23 mouse cellular contexts compared by ENCODE assay signal in genomic region chr9:99158708-99159107, GRCm38 (mm10). TPM values are rescaled to one million over a fixed set of nuclear protein-coding genes. Genes with fewer than 3 reads are reported as not detected.
DNase-seq lines count a peak whose midpoint lies in the region; ATAC-seq and TF ChIP-seq lines count a peak whose summit lies in the region.
"Had no signal": no experiment of that assay in that cellular context is flagged by ENCODE, and none has a peak within 500 bp of the region (broad histone marks: within the 10 kb centered on the region; RNA-seq: fewer than 3 reads in every experiment).

No protein-coding gene starts in this region.

- H3K9me3 ChIP-seq in heart, embryonic 13.5 days = no peaks in the 10 kb centered on the region
- no peaks in the 10 kb centered on the region for H3K9me3 ChIP-seq in liver, embryonic 12.5 days (replicated peaks)
- no peaks in the 10 kb centered on the region for H3K9me3 ChIP-seq in liver, postnatal 0 days (ENCODE audit: low read length)
- H3K9me3 ChIP-seq in liver, embryonic 14.5 days (ENCODE audit: control insufficient read depth, low read length) = no peaks in the 10 kb centered on the region
- no peaks in the 10 kb centered on the region for H3K9me3 ChIP-seq in forebrain, embryonic 11.5 days (ENCODE audit: control insufficient read depth, low read length)
- H3K9me3 ChIP-seq: embryonic facial prominence, embryonic 15.5 days; forebrain, embryonic 10.5 days; forebrain, embryonic 15.5 days; hindbrain, embryonic 10.5 days; intestine, embryonic 15.5 days had no signal

- H3K4me1 ChIP-seq in heart, embryonic 13.5 days = peaks cover 18% of the 10 kb centered on the region
- H3K4me1 ChIP-seq in heart, adult 2 months (ENCODE audit: control insufficient read depth, insufficient read depth, low read length) = peaks cover 2% of the 10 kb centered on the region
- peaks cover 57% of the 10 kb centered on the region for H3K4me1 ChIP-seq in liver, embryonic 12.5 days
- H3K4me1 ChIP-seq in liver, postnatal 0 days (ENCODE audit: insufficient read depth) = peaks cover 16% of the 10 kb centered on the region
- H3K4me1 ChIP-seq in liver, embryonic 14.5 days (replicated peaks; ENCODE audit: control insufficient read depth in 2 of 2, insufficient read depth in 2 of 2, low read length in 1 of 2) = peaks cover 25 to 46% of the 10 kb centered on the region in 2 experiments
- peaks cover 5% of the 10 kb centered on the region; the same call in 1 of the 2 replicates for H3K4me1 ChIP-seq in forebrain, embryonic 11.5 days (replicated peaks; ENCODE audit: control insufficient read depth, insufficient read depth, low read length)
- H3K4me1 ChIP-seq: intestine, embryonic 15.5 days had no signal

- 68% methylated on average over 6 of the region's 6 CpGs for WGBS in heart, embryonic 13.5 days
- 66% methylated on average over 6 of the region's 6 CpGs for WGBS in heart, adult 2 months
- WGBS in liver, embryonic 12.5 days (ENCODE audit: insufficient replicate concordance) = 57% methylated on average over 6 of the region's 6 CpGs
- WGBS in liver, postnatal 0 days (ENCODE audit: insufficient replicate concordance) = 61% methylated on average over 6 of the region's 6 CpGs
- 46% methylated on average over 6 of the region's 6 CpGs for WGBS in liver, embryonic 14.5 days (ENCODE audit: insufficient replicate concordance)
- 92% methylated on average over 6 of the region's 6 CpGs for WGBS in forebrain, embryonic 11.5 days

- ATAC-seq in heart, embryonic 13.5 days (ENCODE audit: extremely low read depth, insufficient number of reproducible peaks, low FRiP score, low TSS enrichment) = no peak
- peak; percentile 67 for ATAC-seq in liver, embryonic 12.5 days
- ATAC-seq in liver, postnatal 0 days = no peak
- peak; percentile 43; the same call in 1 of the 2 replicates for ATAC-seq in liver, embryonic 14.5 days (ENCODE audit: insufficient read depth)
- 0 out of 2 replicates have a peak, but pooled peaks have one; percentile 56 for ATAC-seq in megakaryocyte-erythroid progenitor cell, adult 5-6 weeks (replicated peaks; ENCODE audit: low FRiP score, low TSS enrichment, poor library complexity, severe bottlenecking)
- ATAC-seq in forebrain, embryonic 11.5 days (replicated peaks; ENCODE audit: low FRiP score) = no peak
- ATAC-seq: forebrain, embryonic 15.5 days had no signal

- no peak for TF ChIP-seq CTCF in heart, adult 2 months (IDR thresholded peaks at IDR 0.05)
- no peak for TF ChIP-seq CTCF in liver, postnatal 0 days (IDR thresholded peaks at IDR 0.05; ENCODE audit: low read depth)
- TF ChIP-seq CTCF in liver, embryonic 14.5 days (IDR thresholded peaks at IDR 0.05; ENCODE audit: low read depth) = no peak

- no peak overlapping the region for H3K27ac ChIP-seq in heart, embryonic 13.5 days (replicated peaks)
- no peak overlapping the region for H3K27ac ChIP-seq in heart, adult 2 months
- H3K27ac ChIP-seq in liver, embryonic 12.5 days = 0 out of 2 replicates have a peak overlapping the region, but pooled peaks have one; percentile 42
- H3K27ac ChIP-seq in liver, postnatal 0 days (ENCODE audit: low read depth) = no peak overlapping the region
- no peak overlapping the region for H3K27ac ChIP-seq in liver, embryonic 14.5 days
- H3K27ac ChIP-seq in forebrain, embryonic 11.5 days (ENCODE audit: low read depth, low read length) = no peak overlapping the region
- H3K27ac ChIP-seq: embryonic facial prominence, embryonic 15.5 days; forebrain, embryonic 10.5 days; forebrain, embryonic 15.5 days; hindbrain, embryonic 10.5 days; hindbrain, embryonic 14.5 days; intestine, embryonic 15.5 days had no signal

- peaks cover 23% of the 10 kb centered on the region for H3K27me3 ChIP-seq in heart, embryonic 13.5 days (replicated peaks)
- no peaks in the 10 kb centered on the region for H3K27me3 ChIP-seq in heart, adult 2 months (ENCODE audit: control insufficient read depth, insufficient read depth, low read length)
- H3K27me3 ChIP-seq in liver, embryonic 12.5 days (replicated peaks) = no peaks in the 10 kb centered on the region
- no peaks in the 10 kb centered on the region for H3K27me3 ChIP-seq in liver, postnatal 0 days (ENCODE audit: insufficient read depth, low read length)
- no peaks in the 10 kb centered on the region for H3K27me3 ChIP-seq in liver, embryonic 14.5 days (ENCODE audit: control insufficient read depth, insufficient read depth, low read length)
- H3K27me3 ChIP-seq in forebrain, embryonic 11.5 days (ENCODE audit: control insufficient read depth, insufficient read depth, low read length) = no peaks in the 10 kb centered on the region
- H3K27me3 ChIP-seq: CH12.LX; embryonic facial prominence, embryonic 15.5 days; forebrain, embryonic 15.5 days; intestine, embryonic 15.5 days had no signal

- no peak for TF ChIP-seq EP300 in heart, adult 2 months (IDR thresholded peaks at IDR 0.05; ENCODE audit: insufficient read depth, low read depth, low read length)
- no peak for TF ChIP-seq EP300 in liver, postnatal 0 days (IDR thresholded peaks at IDR 0.05; ENCODE audit: low read depth)
- TF ChIP-seq EP300 in liver, embryonic 14.5 days (IDR thresholded peaks at IDR 0.05; ENCODE audit: low read depth) = no peak

- no peak for DNase-seq in heart, adult 2 months
- no peak for DNase-seq in liver, postnatal 0 days
- no peak for DNase-seq in liver, embryonic 14.5 days (ENCODE audit: low read depth in 3 of 3, low spot score in 3 of 3)
- no peak for DNase-seq in right cerebral cortex, adult 2 months (ENCODE audit: low spot score in 2 of 2)
- no peak for DNase-seq in forebrain, embryonic 11.5 days (ENCODE audit: low spot score)
- DNase-seq: adrenal gland, adult 8-10 months; cerebellum, adult 11 months; cerebellum, adult 8-10 months; cerebellum, postnatal 14 days; embryo, embryonic 11 days; gastrocnemius, postnatal 36 days; heart, postnatal 14 days had no signal

- no peak overlapping the region for H3K4me3 ChIP-seq in heart, embryonic 13.5 days
- H3K4me3 ChIP-seq in heart, adult 2 months = no peak overlapping the region
- no peak overlapping the region for H3K4me3 ChIP-seq in liver, embryonic 12.5 days
- no peak overlapping the region for H3K4me3 ChIP-seq in liver, postnatal 0 days (ENCODE audit: low read depth, low read length)
- H3K4me3 ChIP-seq in liver, embryonic 14.5 days (ENCODE audit: insufficient read depth in 1 of 2, low read depth in 2 of 2, low read length in 2 of 2) = no peak overlapping the region
- H3K4me3 ChIP-seq in forebrain, embryonic 11.5 days (ENCODE audit: low read depth, low read length) = no peak overlapping the region
- H3K4me3 ChIP-seq: embryonic facial prominence, embryonic 15.5 days; erythroblast, embryonic 14.5 days; forebrain, embryonic 10.5 days; forebrain, embryonic 15.5 days; hindbrain, embryonic 10.5 days; intestine, embryonic 15.5 days had no signal

- no peaks in the 10 kb centered on the region for H3K36me3 ChIP-seq in heart, embryonic 13.5 days
- no peaks in the 10 kb centered on the region for H3K36me3 ChIP-seq in heart, adult 2 months (ENCODE audit: control insufficient read depth, insufficient read depth, low read length)
- no peaks in the 10 kb centered on the region for H3K36me3 ChIP-seq in liver, embryonic 12.5 days
- H3K36me3 ChIP-seq in liver, postnatal 0 days (replicated peaks; ENCODE audit: insufficient read depth, low read length) = no peaks in the 10 kb centered on the region
- H3K36me3 ChIP-seq in liver, embryonic 14.5 days (replicated peaks; ENCODE audit: control insufficient read depth, insufficient read depth, low read depth) = no peaks in the 10 kb centered on the region
- H3K36me3 ChIP-seq in forebrain, embryonic 11.5 days (ENCODE audit: control insufficient read depth, insufficient read depth, low read length) = no peaks in the 10 kb centered on the region
- H3K36me3 ChIP-seq: embryonic facial prominence, embryonic 15.5 days; forebrain, embryonic 10.5 days; forebrain, embryonic 15.5 days; hindbrain, embryonic 10.5 days; intestine, embryonic 15.5 days had no signal

- no peak for TF ChIP-seq POLR2A in heart, adult 2 months (IDR thresholded peaks at IDR 0.05; ENCODE audit: insufficient read depth, low read depth, low read length)

- no peak overlapping the region for H3K9ac ChIP-seq in heart, embryonic 13.5 days
- no peak overlapping the region for H3K9ac ChIP-seq in heart, adult 2 months (ENCODE audit: low read depth, low read length)
- H3K9ac ChIP-seq in liver, embryonic 12.5 days = no peak overlapping the region
- no peak overlapping the region for H3K9ac ChIP-seq in liver, postnatal 0 days (replicated peaks)
- H3K9ac ChIP-seq in liver, embryonic 14.5 days (replicated peaks) = no peak overlapping the region
- no peak overlapping the region for H3K9ac ChIP-seq in forebrain, embryonic 11.5 days (ENCODE audit: low read length)
- H3K9ac ChIP-seq: embryonic facial prominence, embryonic 15.5 days; forebrain, embryonic 15.5 days; hindbrain, embryonic 14.5 days; intestine, embryonic 15.5 days had no signal

- intact Hi-C loops in heart, adult 2 months (cut with DNase I) = no loop called here

- H3K79me2 ChIP-seq in heart, adult 2 months (replicated peaks; ENCODE audit: control insufficient read depth, insufficient read depth, low read length) = no peaks in the 10 kb centered on the region

- H3K4me2 ChIP-seq in heart, embryonic 13.5 days = 0 out of 2 replicates have a peak overlapping the region, but pooled peaks have one; percentile 45
- no peak overlapping the region for H3K4me2 ChIP-seq in liver, embryonic 12.5 days
- H3K4me2 ChIP-seq in liver, postnatal 0 days (ENCODE audit: low read depth, low read length) = no peak overlapping the region
- peak overlapping the region; percentile 15; the same call in 1 of the 2 replicates for H3K4me2 ChIP-seq in liver, embryonic 14.5 days (ENCODE audit: low read depth)
- H3K4me2 ChIP-seq in forebrain, embryonic 11.5 days (ENCODE audit: low read depth, low read length, severe bottlenecking) = no peak overlapping the region
- H3K4me2 ChIP-seq: embryonic facial prominence, embryonic 15.5 days; forebrain, embryonic 15.5 days; hindbrain, embryonic 14.5 days; intestine, embryonic 15.5 days had no signal

RNA-seq across cellular contexts. Expression of gene Pik3cb, which starts 18.3 kb away (rescaled TPM):
- polyA plus RNA-seq in heart, embryonic 13.5 days (2015; fragmentation: Nextera tagmentation; extraction: Ambion mirVana) = 1.3 and 1.8 TPM in 2 replicates
- total RNA-seq in heart, adult 2 months (2021) = 10 to 100 TPM in 1 of 2 experiments, 1 to 10 TPM in 1; 10.0 to 10.8 TPM
- polyA plus RNA-seq in heart, adult 2 months (2012; rRNA removed) = 2.6 and 6.3 TPM in 2 replicates
- 4.8 and 5.1 TPM in 2 replicates for polyA plus RNA-seq in liver, embryonic 12.5 days (2016; fragmentation: Nextera tagmentation; extraction: Ambion mirVana)
- polyA plus RNA-seq in liver, postnatal 0 days (2015; fragmentation: Nextera tagmentation; extraction: Ambion mirVana) = 2.0 and 2.3 TPM in 2 replicates
- 3.0 and 4.3 TPM in 2 replicates for polyA plus RNA-seq in liver, embryonic 14.5 days (2012; rRNA removed)
- polyA plus RNA-seq in liver, embryonic 14.5 days (2014; fragmentation: Nextera tagmentation; extraction: Ambion mirVana) = 1.8 and 2.3 TPM in 2 replicates
- 9.5 and 14.1 TPM in 2 replicates for total RNA-seq in megakaryocyte-erythroid progenitor cell, adult 5-6 weeks (2014; fragmentation: Nextera tagmentation)
- 2.9 and 5.5 TPM in 2 replicates for total RNA-seq in megakaryocyte-erythroid progenitor cell, adult 5-6 weeks (2017)
- polyA plus RNA-seq in forebrain, embryonic 11.5 days (2014; fragmentation: Nextera tagmentation; extraction: Ambion mirVana) = 1.6 and 1.7 TPM in 2 replicates

Comparison
In these comparisons a context has a peak if more than half of its experiments do, and no peak if none do; other contexts are left out.
1. ATAC-seq: peak in liver, embryonic 12.5 days (single experiment), liver, embryonic 14.5 days (single experiment) and megakaryocyte-erythroid progenitor cell, adult 5-6 weeks (single experiment); none in heart, embryonic 13.5 days (single experiment), liver, postnatal 0 days (single experiment) and forebrain, embryonic 11.5 days (single experiment).
2. H3K4me2 ChIP-seq: peak in heart, embryonic 13.5 days (single experiment) and liver, embryonic 14.5 days (single experiment); none in liver, embryonic 12.5 days (single experiment), liver, postnatal 0 days (single experiment) and forebrain, embryonic 11.5 days (single experiment).